Comparison of ENCODE assay signal across 8 mouse cellular contexts in the genomic region with DNA sequence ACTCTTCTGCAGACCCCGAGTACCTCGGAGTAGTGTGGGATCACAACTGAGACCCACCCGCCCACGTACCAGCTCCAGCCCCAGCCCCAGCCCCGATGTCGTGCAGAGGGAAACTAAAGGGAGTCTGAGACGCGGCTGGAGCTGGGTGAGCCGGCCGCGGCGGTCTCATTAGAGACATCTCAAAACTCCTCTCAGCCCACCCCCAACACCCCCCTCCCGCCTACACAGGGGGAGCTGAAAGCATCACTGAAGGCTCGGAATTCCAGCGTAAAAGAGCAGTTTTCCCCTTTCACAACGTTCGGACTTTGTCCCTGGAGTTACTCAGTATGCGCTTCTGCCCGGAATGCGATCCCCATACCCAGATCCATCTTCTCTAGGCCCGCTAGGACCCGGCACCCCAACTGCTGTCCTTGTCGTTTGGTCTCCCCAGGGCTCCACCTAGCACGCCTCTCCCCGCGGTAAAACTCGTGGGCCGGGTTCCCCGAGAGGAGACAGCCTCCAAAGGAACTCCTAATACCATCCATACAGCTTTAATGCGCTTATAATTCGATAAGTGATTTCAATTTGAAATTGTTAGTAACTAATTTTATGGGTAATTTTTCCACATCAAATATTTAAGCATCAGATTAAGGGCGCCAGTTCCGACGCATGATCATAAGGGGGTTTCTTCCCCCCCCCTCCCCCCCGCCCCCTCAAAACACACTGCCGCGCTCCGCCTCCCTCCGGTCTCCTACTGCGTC.
DNase-seq lines count a peak whose midpoint lies in the region; ATAC-seq lines count a peak whose summit lies in the region.

No protein-coding gene starts in this region.

- H3K4me1 ChIP-seq in heart, embryonic 15.5 days (replicated peaks) = peaks cover 37% of the 10 kb centered on the region
- H3K4me1 ChIP-seq in midbrain, embryonic 11.5 days (ENCODE audit: control insufficient read depth, insufficient read depth, low read length) = peaks cover 54% of the 10 kb centered on the region

- no peaks in the 10 kb centered on the region for H3K36me3 ChIP-seq in heart, embryonic 15.5 days
- no peaks in the 10 kb centered on the region for H3K36me3 ChIP-seq in midbrain, embryonic 11.5 days (ENCODE audit: control insufficient read depth, insufficient read depth, low read length)

- H3K9me3 ChIP-seq in heart, embryonic 15.5 days (replicated peaks) = no peaks in the 10 kb centered on the region
- no peaks in the 10 kb centered on the region for H3K9me3 ChIP-seq in midbrain, embryonic 11.5 days (ENCODE audit: control insufficient read depth, low read length)

- peak overlapping the region; percentile 62 for H3K9ac ChIP-seq in heart, embryonic 15.5 days
- H3K9ac ChIP-seq in midbrain, embryonic 11.5 days (ENCODE audit: low read length) = peak overlapping the region; percentile 64

- peak overlapping the region; percentile 75 for H3K27ac ChIP-seq in heart, embryonic 15.5 days
- H3K27ac ChIP-seq in midbrain, embryonic 11.5 days (ENCODE audit: low read depth, low read length) = no peak overlapping the region

- ATAC-seq in heart, embryonic 15.5 days (replicated peaks; ENCODE audit: insufficient number of reproducible peaks, insufficient read depth, low FRiP score, low read depth) = peak; percentile 37
- ATAC-seq in midbrain, embryonic 11.5 days (ENCODE audit: low FRiP score) = peak; percentile 52

- DNase-seq in heart, adult 11 months = peak; percentile 93
- DNase-seq in heart, adult 8-10 months (ENCODE audit: low spot score) = no peak
- DNase-seq in ES-CJ7 (ENCODE audit: low read depth, low spot score) = peak; percentile 43
- peak; percentile 67 to 76 for DNase-seq in cerebellum, postnatal 14 days
- DNase-seq in kidney, postnatal 36 days = peak; percentile 9 to 27
- peak; percentile 97 for DNase-seq in midbrain, embryonic 11.5 days (ENCODE audit: low spot score, missing footprints)
- no peak for DNase-seq in spleen, postnatal 14 days (ENCODE audit: low spot score in 2 of 2)

- WGBS in heart, embryonic 15.5 days = under 1% methylated on average over 40 of the region's 40 CpGs
- under 1% methylated on average over 39 of the region's 40 CpGs for WGBS in midbrain, embryonic 11.5 days

- peaks cover 5% of the 10 kb centered on the region; the same call in 1 of the 2 replicates for H3K27me3 ChIP-seq in heart, embryonic 15.5 days
- peaks cover 34% of the 10 kb centered on the region for H3K27me3 ChIP-seq in midbrain, embryonic 11.5 days (ENCODE audit: control insufficient read depth, insufficient read depth, low read length)

- peak overlapping the region; percentile 93 for H3K4me2 ChIP-seq in heart, embryonic 15.5 days
- peak overlapping the region; percentile 84 for H3K4me2 ChIP-seq in midbrain, embryonic 11.5 days

- peak overlapping the region; percentile 60 for H3K4me3 ChIP-seq in heart, embryonic 15.5 days
- peak overlapping the region; percentile 37 for H3K4me3 ChIP-seq in midbrain, embryonic 11.5 days (ENCODE audit: low read depth, low read length)

Comparison
In these comparisons a context has a peak if more than half of its experiments do, and no peak if none do; other contexts are left out.
1. DNase-seq: peak in heart, adult 11 months (single experiment), ES-CJ7 (single experiment), cerebellum, postnatal 14 days (2 of 2), kidney, postnatal 36 days (2 of 2) and midbrain, embryonic 11.5 days (single experiment); none in heart, adult 8-10 months (single experiment) and spleen, postnatal 14 days (0 of 2).